Mouse (Mus musculus) skeletal muscle tissue, postnatal 0 days (tissue): ENCODE data around the gene Olfr707. TPM values are rescaled to one million over a fixed set of nuclear protein-coding genes. Genes with fewer than 3 reads are reported as not detected.

Experiments
- polyA plus RNA-seq: library from polyadenylated mRNA; unstranded; fragments of >200 nt; fragmentation: Nextera tagmentation; extraction: Ambion mirVana; gene quantifications from 2 replicates; pipeline ENCODE4 v1.2.1, GENCODE M21; 2015

The Olfr707 gene
- polyA plus RNA-seq = not detected in 2 replicates

DNA sequence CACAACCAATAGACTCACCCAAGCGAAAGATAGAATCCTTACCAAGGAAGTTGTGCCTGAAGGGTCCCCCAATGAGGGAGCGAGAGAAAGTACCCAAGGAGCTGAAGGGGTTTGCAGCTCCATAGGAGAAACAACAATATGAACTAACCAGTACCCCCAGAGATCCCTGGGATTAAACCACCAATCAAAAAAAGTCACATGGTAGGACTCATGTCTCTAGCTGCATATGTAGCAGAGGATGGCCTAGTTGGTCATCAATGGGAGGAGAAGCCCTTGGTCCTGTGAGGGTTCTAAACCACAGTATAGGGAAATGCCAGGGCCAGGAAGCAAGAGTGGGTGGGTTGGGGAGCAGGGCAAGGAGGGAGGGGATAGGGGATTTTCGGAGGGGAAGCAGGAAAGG lies at the start of gene Olfr707:
Olfr707 (minus strand) TSS at position 101 of the 400 bp plus-strand sequence.

DNA sequence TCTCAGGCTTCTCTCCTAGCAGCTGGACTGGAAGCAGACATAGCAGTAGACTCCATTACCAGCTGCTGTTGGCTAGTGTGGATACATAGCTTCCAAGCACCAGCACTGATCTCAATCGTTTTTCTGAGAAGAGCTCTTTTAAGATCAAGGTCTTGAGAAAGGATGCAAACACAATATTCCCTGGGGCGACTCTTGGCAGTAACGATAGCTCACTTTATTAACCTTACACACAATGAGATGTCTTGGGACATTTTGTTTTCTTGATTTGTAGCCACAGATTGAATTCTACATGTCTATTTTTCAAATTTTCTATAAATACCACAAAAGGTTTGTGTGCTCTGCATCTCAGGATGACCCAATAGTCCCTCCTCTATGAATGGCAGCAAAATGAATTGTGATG lies 47.2 kb upstream of the Olfr707 start, which contains the start of gene Olfr710:
Olfr710 (minus strand) TSS at position 101 of the 400 bp plus-strand sequence.

DNA sequence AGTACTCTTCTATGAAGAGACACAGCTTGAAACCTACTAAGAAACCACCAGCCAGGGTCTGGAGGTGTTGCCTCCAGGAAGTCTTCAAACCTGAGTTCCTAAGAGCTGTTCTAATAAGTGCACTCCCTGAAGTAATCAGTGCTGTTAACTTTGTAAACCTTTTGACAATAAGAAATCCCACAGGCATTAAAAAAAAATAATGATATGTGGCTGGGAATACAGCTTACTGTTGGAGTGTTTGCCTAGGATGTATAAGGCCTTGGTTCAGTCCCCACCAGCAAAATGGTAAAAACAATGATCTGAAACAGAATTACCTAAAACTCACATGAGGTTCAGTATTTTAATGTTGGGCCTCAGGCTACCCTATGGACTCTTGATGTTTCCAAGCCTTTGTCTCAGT lies 31.1 kb upstream of the Olfr707 start, which contains the start of gene Olfr709-ps1:
Olfr709-ps1 (minus strand) TSS at position 101 of the 400 bp plus-strand sequence.

DNA sequence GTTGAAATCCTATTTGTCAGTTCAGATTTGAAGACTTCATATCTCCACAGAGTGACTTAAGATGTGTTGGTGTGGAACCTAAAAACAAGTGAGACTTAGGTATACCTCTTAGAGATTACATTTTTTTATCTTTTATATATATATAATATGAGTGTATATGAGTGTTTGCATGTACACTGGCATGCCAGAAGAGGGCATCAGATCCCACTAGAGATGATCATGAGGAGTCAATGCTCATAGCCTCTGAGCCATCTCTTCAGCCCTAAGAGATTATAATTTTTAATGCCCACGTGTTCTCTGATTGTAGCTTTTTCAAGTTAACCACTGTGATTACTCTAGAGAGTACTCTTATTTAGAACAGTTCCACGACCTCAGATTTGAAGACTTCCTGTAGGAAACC lies 6.6 kb upstream of the Olfr707 start, which contains the start of gene Olfr1532-ps1:
Olfr1532-ps1 (plus strand) TSS at position 326 of the 400 bp plus-strand sequence.

DNA sequence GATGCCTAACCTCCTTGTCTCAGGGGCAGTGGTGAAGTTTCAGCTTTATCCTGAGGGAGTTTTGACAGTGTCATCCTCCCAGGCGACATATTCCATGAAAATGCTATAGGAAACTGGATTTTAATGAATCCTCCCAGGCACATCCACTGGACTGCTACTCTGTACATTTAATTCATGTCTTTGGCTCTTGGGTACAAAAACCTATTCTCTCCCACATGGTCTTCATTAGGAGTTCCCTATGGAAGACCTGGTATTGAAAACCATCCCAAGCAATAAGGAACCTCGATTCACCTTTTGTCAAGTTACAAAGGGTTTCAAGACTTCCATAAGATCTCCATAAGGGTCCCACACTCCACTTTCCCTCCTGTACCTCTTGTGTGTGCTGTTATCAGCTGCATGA lies 13.0 kb downstream of the Olfr707 start, which contains the start of gene Olfr706:
Olfr706 (minus strand) TSS at position 101 of the 400 bp plus-strand sequence.

DNA sequence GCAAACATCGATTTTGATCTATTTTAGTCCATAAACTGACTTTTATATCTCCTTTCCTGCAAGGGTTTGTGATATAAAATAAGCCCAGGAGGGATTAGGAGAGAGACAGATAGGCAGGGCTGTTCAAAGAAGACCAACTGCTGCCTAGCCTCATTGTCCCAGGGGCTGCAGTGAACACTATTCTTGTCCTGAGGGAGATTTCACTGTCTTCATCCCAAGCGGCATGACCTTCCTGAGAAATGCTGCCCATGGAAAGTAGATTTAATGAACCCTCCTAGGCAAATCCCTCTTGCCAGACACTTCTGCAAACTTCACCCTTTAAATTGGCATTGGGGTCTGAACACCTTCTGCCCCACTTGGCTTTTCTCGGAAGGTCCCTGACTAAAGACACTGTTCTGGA lies 24.2 kb downstream of the Olfr707 start, which contains the start of gene Olfr705:
Olfr705 (minus strand) TSS at position 101 of the 400 bp plus-strand sequence.

DNA sequence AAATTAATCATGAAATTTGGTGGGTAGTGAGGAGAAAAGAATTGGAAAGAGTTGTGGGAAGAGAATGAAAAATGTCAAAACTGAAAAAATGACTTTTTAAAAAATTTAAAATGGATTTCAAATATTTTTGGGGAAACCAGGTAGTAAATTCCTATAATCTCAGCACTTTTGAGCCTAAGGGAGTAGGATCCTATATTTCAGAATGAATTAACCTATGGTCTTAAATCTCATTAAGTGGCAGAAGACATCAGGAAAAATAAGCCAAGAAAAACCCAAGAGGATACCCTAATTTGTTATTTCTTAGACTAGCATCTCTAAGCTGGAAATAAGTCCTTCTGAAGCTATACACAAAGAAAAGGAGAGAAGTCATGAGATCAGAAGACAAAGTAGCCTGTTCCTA lies 38.2 kb downstream of the Olfr707 start, which contains the start of gene Olfr704:
Olfr704 (plus strand) TSS at position 301 of the 400 bp plus-strand sequence.

DNA sequence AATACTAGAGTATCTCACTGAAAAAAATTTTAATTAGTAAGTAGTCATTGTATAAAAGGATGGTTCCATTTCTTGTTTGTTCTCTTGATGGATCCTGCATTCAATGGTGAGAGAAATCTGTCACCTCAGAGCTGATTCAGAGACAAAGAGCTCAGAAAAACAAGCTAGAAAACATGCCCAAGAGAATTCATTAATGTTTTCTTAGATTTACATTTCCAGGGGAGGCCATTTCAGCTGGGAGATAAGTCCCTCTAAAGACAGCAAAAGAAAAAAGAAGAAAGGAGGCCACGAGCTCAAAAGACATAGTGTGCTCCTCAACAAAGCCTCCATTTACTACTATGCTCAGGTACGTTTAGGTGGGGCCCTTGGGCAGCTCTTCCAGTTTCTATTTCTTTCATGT lies 58.0 kb downstream of the Olfr707 start, which contains the start of gene Olfr703:
Olfr703 (plus strand) TSS at position 301 of the 400 bp plus-strand sequence.

Other genes with a start within 250 kb of the Olfr707 start
- not detected in 2 replicates for gene Olfr693, start 220.7 kb downstream of the Olfr707 start, polyA plus RNA-seq
- not detected in 2 replicates for gene Olfr694, start 209.4 kb downstream of the Olfr707 start, polyA plus RNA-seq
- not detected in 2 replicates for gene Olfr695, start 184.8 kb downstream of the Olfr707 start, polyA plus RNA-seq
- not detected in 2 replicates for gene Olfr697, start 158.8 kb downstream of the Olfr707 start, polyA plus RNA-seq
- gene Olfr698, start 145.8 kb downstream of the Olfr707 start, polyA plus RNA-seq = not detected in 2 replicates
- not detected in 2 replicates for gene Olfr699, start 108.0 kb downstream of the Olfr707 start, polyA plus RNA-seq
- gene Olfr700, start 92.4 kb downstream of the Olfr707 start, polyA plus RNA-seq = not detected in 2 replicates
- gene Olfr701, start 87.1 kb downstream of the Olfr707 start, polyA plus RNA-seq = not detected in 2 replicates
- not detected in 2 replicates for gene Olfr702, start 67.3 kb downstream of the Olfr707 start, polyA plus RNA-seq
- gene Olfr703, start 57.9 kb downstream of the Olfr707 start, polyA plus RNA-seq = not detected in 2 replicates
- not detected in 2 replicates for gene Olfr704, start 38.1 kb downstream of the Olfr707 start, polyA plus RNA-seq
- not detected in 2 replicates for gene Olfr705, start 24.4 kb downstream of the Olfr707 start, polyA plus RNA-seq
- not detected in 2 replicates for gene Olfr706, start 13.1 kb downstream of the Olfr707 start, polyA plus RNA-seq
- not detected in 2 replicates for gene Olfr1532-ps1, start 6.8 kb upstream of the Olfr707 start, polyA plus RNA-seq
- gene Olfr709-ps1, start 31.0 kb upstream of the Olfr707 start, polyA plus RNA-seq = not detected in 2 replicates
- gene Olfr710, start 47.1 kb upstream of the Olfr707 start, polyA plus RNA-seq = not detected in 2 replicates
- not detected in 2 replicates for gene Olfr6, start 62.7 kb upstream of the Olfr707 start, polyA plus RNA-seq
- gene Olfr711, start 74.2 kb upstream of the Olfr707 start, polyA plus RNA-seq = not detected in 2 replicates
- not detected in 2 replicates for gene Olfr2, start 104.8 kb upstream of the Olfr707 start, polyA plus RNA-seq
- gene Olfr713, start 129.9 kb upstream of the Olfr707 start, polyA plus RNA-seq = not detected in 2 replicates
- gene Olfr714, start 169.7 kb upstream of the Olfr707 start, polyA plus RNA-seq = not detected in 2 replicates
- gene Olfr17, start 192.0 kb upstream of the Olfr707 start, polyA plus RNA-seq = not detected in 2 replicates
- gene Olfr715b, start 209.1 kb upstream of the Olfr707 start, polyA plus RNA-seq = not detected in 2 replicates
- not detected in 2 replicates for gene Olfr715, start 229.8 kb upstream of the Olfr707 start, polyA plus RNA-seq
- not detected in 2 replicates for gene Olfr716, start 237.1 kb upstream of the Olfr707 start, polyA plus RNA-seq